11 mouse cellular contexts compared by ENCODE assay signal in the genomic region with DNA sequence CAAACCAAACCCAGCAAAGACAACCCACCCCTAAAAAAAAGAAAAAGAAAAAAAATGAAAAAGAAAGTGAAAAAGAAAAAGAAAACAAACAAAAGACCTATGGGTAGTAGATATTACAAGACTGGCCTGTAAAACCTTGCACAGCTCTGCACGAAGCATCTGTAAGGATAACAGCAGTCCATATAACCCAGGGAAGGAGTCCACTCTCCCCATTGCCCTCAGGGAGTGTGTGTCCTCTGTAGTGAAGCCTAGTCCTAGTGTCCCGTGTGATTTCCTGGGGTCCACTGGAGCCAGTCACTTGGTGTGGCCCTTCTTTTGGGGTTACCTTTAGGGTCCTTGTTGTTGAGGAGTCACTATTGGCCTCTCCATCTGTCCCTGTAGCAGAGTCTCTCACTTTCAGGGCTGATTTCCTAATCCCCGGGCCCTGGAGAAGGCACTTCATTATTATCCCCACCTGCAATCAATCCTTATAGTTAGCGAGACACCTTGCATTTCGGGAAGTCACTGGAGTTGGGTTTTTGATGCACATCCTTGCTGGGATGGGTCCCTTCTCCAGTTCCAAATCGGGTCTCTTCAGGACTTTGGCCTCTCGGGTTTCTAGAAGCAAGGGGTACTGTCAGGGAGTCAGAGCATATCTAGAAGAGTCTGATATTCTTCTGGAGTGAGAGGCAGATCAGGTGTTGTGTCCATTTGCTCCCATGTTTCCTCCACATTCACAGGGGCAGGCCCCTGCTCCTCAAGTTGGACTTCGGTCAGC. TPM values are rescaled to one million over a fixed set of nuclear protein-coding genes. Genes with fewer than 3 reads are reported as not detected.
DNase-seq lines count a peak whose midpoint lies in the region; ATAC-seq and TF ChIP-seq lines count a peak whose summit lies in the region.
"Not testable (repeated sequence)": the region's sequence is repeated elsewhere in the genome, so short reads cannot be mapped to it uniquely, and the experiment has no call there.
"Had no signal": no experiment of that assay in that cellular context is flagged by ENCODE, and none has a peak within 500 bp of the region (broad histone marks: within the 10 kb centered on the region; RNA-seq: fewer than 3 reads in every experiment).

No protein-coding gene starts in this region.

- not testable (repeated sequence) for TF ChIP-seq CTCF in heart, postnatal 0 days (IDR thresholded peaks at IDR 0.05; ENCODE audit: low read depth); liver, postnatal 0 days (IDR thresholded peaks at IDR 0.05; ENCODE audit: low read depth); stomach, postnatal 0 days (IDR thresholded peaks at IDR 0.05; ENCODE audit: low read depth)

- H3K27ac ChIP-seq in forebrain, embryonic 15.5 days (replicated peaks); heart, postnatal 0 days (ENCODE audit: low read depth); liver, postnatal 0 days (ENCODE audit: low read depth); neural tube, embryonic 12.5 days; stomach, postnatal 0 days (replicated peaks): not testable (repeated sequence)

- ATAC-seq in forebrain, embryonic 15.5 days (replicated peaks) = peak; percentile 88
- ATAC-seq in heart, postnatal 0 days (ENCODE audit: insufficient read depth, low read depth) = peak; percentile 78
- ATAC-seq in liver, postnatal 0 days = peak; percentile 58; the same call in 1 of the 2 replicates
- peak; percentile 83 for ATAC-seq in neural tube, embryonic 12.5 days (ENCODE audit: low FRiP score, low read depth)
- ATAC-seq in stomach, postnatal 0 days (ENCODE audit: low FRiP score, low TSS enrichment) = peak; percentile 93

- H3K9ac ChIP-seq in forebrain, embryonic 15.5 days (replicated peaks); heart, postnatal 0 days (replicated peaks; ENCODE audit: low read depth, low read length); liver, postnatal 0 days (replicated peaks); neural tube, embryonic 12.5 days; stomach, postnatal 0 days (ENCODE audit: low read length): not testable (repeated sequence)

- H3K27me3 ChIP-seq in forebrain, embryonic 15.5 days; heart, postnatal 0 days (ENCODE audit: control insufficient read depth, insufficient read depth, low read length); liver, postnatal 0 days (ENCODE audit: insufficient read depth, low read length); neural tube, embryonic 12.5 days (replicated peaks); stomach, postnatal 0 days (ENCODE audit: control insufficient read depth, insufficient read depth, low read length): not testable (repeated sequence)

- H3K4me3 ChIP-seq in forebrain, embryonic 15.5 days; heart, postnatal 0 days (ENCODE audit: low read depth, low read length); liver, postnatal 0 days (ENCODE audit: low read depth, low read length); neural tube, embryonic 12.5 days; stomach, postnatal 0 days (ENCODE audit: low read depth, low read length): not testable (repeated sequence)

- H3K9me3 ChIP-seq in forebrain, embryonic 15.5 days; heart, postnatal 0 days (replicated peaks; ENCODE audit: control insufficient read depth, low read length); liver, postnatal 0 days (ENCODE audit: low read length); stomach, postnatal 0 days (ENCODE audit: control insufficient read depth, low read length): not testable (repeated sequence)
- H3K9me3 ChIP-seq in neural tube, embryonic 12.5 days = peaks cover 12% of the 10 kb centered on the region

- not testable (repeated sequence) for H3K36me3 ChIP-seq in forebrain, embryonic 15.5 days; heart, postnatal 0 days (replicated peaks; ENCODE audit: control insufficient read depth, insufficient read depth, low read length); liver, postnatal 0 days (replicated peaks; ENCODE audit: insufficient read depth, low read length); neural tube, embryonic 12.5 days; stomach, postnatal 0 days (ENCODE audit: control insufficient read depth, insufficient read depth, low read length)

- WGBS in forebrain, embryonic 15.5 days = 87% methylated on average over 8 of the region's 8 CpGs
- 69% methylated on average over 7 of the region's 8 CpGs for WGBS in heart, postnatal 0 days
- WGBS in liver, postnatal 0 days (ENCODE audit: insufficient replicate concordance) = 70% methylated on average over 7 of the region's 8 CpGs
- 86% methylated on average over 8 of the region's 8 CpGs for WGBS in neural tube, embryonic 12.5 days
- WGBS in stomach, postnatal 0 days = 85% methylated on average over 7 of the region's 8 CpGs

- not testable (repeated sequence) for H3K4me2 ChIP-seq in forebrain, embryonic 15.5 days (replicated peaks); heart, postnatal 0 days (ENCODE audit: low read depth, low read length); liver, postnatal 0 days (ENCODE audit: low read depth, low read length); neural tube, embryonic 12.5 days (replicated peaks); stomach, postnatal 0 days (replicated peaks; ENCODE audit: low read depth)

- peak; percentile 43 for DNase-seq in 3T3-L1 (ENCODE audit: low read depth, low spot score)
- DNase-seq in cerebellum, adult 11-12 months = peak; percentile 50
- DNase-seq in heart, postnatal 0 days (ENCODE audit: low spot score) = not testable (repeated sequence)
- DNase-seq in kidney, postnatal 10 days = peak; percentile 46
- peak; percentile 55 for DNase-seq in liver, postnatal 0 days
- DNase-seq in stomach, postnatal 0 days (ENCODE audit: low spot score) = peak; percentile 53

- H3K4me1 ChIP-seq in forebrain, embryonic 15.5 days; heart, postnatal 0 days (ENCODE audit: control insufficient read depth, insufficient read depth); liver, postnatal 0 days (ENCODE audit: insufficient read depth); neural tube, embryonic 12.5 days; stomach, postnatal 0 days (replicated peaks; ENCODE audit: control insufficient read depth, insufficient read depth): not testable (repeated sequence)

- TF ChIP-seq EP300 in heart, postnatal 0 days (IDR thresholded peaks at IDR 0.05; ENCODE audit: low read depth); liver, postnatal 0 days (IDR thresholded peaks at IDR 0.05; ENCODE audit: low read depth); stomach, postnatal 0 days (optimal IDR thresholded peaks at IDR 0.05): not testable (repeated sequence)

RNA-seq across cellular contexts. Expression of a gene that starts 2.7 kb away (rescaled TPM):
- not detected in 2 replicates for polyA plus RNA-seq in forebrain, embryonic 15.5 days (2015; fragmentation: Nextera tagmentation; extraction: Ambion mirVana)
- not detected in 2 replicates for total RNA-seq in heart, postnatal 0 days (2014; rRNA removed; ENCODE audit: low replicate concordance)
- polyA plus RNA-seq in heart, postnatal 0 days (2015; fragmentation: Nextera tagmentation; extraction: Ambion mirVana) = not detected in 2 replicates
- not detected in 2 replicates for polyA plus RNA-seq in liver, postnatal 0 days (2015; fragmentation: Nextera tagmentation; extraction: Ambion mirVana)
- polyA plus RNA-seq in neural tube, embryonic 12.5 days (2016; fragmentation: Nextera tagmentation; extraction: Ambion mirVana) = not detected in 2 replicates
- not detected in 2 replicates for polyA plus RNA-seq in stomach, postnatal 0 days (2015; fragmentation: Nextera tagmentation; extraction: Ambion mirVana)
- polyA plus RNA-seq: CD4-positive, CD25-positive, alpha-beta regulatory T cell, adult 4 months; small intestine, adult 2 months had no signal

RNA-seq across cellular contexts. Expression of a gene that starts 6.7 kb away (rescaled TPM):
- polyA plus RNA-seq in forebrain, embryonic 15.5 days (2015; fragmentation: Nextera tagmentation; extraction: Ambion mirVana) = not detected in 2 replicates
- total RNA-seq in heart, postnatal 0 days (2014; rRNA removed; ENCODE audit: low replicate concordance) = not detected in 2 replicates
- not detected in 2 replicates for polyA plus RNA-seq in heart, postnatal 0 days (2015; fragmentation: Nextera tagmentation; extraction: Ambion mirVana)
- polyA plus RNA-seq in liver, postnatal 0 days (2015; fragmentation: Nextera tagmentation; extraction: Ambion mirVana) = not detected in 2 replicates
- polyA plus RNA-seq in neural tube, embryonic 12.5 days (2016; fragmentation: Nextera tagmentation; extraction: Ambion mirVana) = not detected in 2 replicates
- polyA plus RNA-seq in stomach, postnatal 0 days (2015; fragmentation: Nextera tagmentation; extraction: Ambion mirVana) = 0.67 TPM in 1 of 2 replicates, not detected in the other
- total RNA-seq: layer of hippocampus, postnatal 14 days had no signal
- polyA plus RNA-seq: small intestine, adult 2 months had no signal

RNA-seq across cellular contexts. Expression of a gene that starts 14.4 kb away (rescaled TPM):
- not detected in 2 replicates for polyA plus RNA-seq in forebrain, embryonic 15.5 days (2015; fragmentation: Nextera tagmentation; extraction: Ambion mirVana)
- not detected in 2 replicates for total RNA-seq in heart, postnatal 0 days (2014; rRNA removed; ENCODE audit: low replicate concordance)
- not detected in 2 replicates for polyA plus RNA-seq in heart, postnatal 0 days (2015; fragmentation: Nextera tagmentation; extraction: Ambion mirVana)
- polyA plus RNA-seq in liver, postnatal 0 days (2015; fragmentation: Nextera tagmentation; extraction: Ambion mirVana) = not detected in 2 replicates
- polyA plus RNA-seq in neural tube, embryonic 12.5 days (2016; fragmentation: Nextera tagmentation; extraction: Ambion mirVana) = not detected in 2 replicates
- 0.34 TPM in 1 of 2 replicates, not detected in the other for polyA plus RNA-seq in stomach, postnatal 0 days (2015; fragmentation: Nextera tagmentation; extraction: Ambion mirVana)
- total RNA-seq: layer of hippocampus, postnatal 14 days had no signal
- polyA plus RNA-seq: CD4-positive, CD25-positive, alpha-beta regulatory T cell, adult 4 months; small intestine, adult 2 months had no signal

RNA-seq across cellular contexts. Expression of a gene that starts 16.1 kb away (rescaled TPM):
- 84.1 and 86.0 TPM in 2 replicates for polyA plus RNA-seq in forebrain, embryonic 15.5 days (2015; fragmentation: Nextera tagmentation; extraction: Ambion mirVana)
- total RNA-seq in heart, postnatal 0 days (2014; rRNA removed; ENCODE audit: low replicate concordance) = 11.4 and 16.6 TPM in 2 replicates
- 33.9 and 37.3 TPM in 2 replicates for polyA plus RNA-seq in heart, postnatal 0 days (2015; fragmentation: Nextera tagmentation; extraction: Ambion mirVana)
- 31.7 and 34.0 TPM in 2 replicates for polyA plus RNA-seq in liver, postnatal 0 days (2015; fragmentation: Nextera tagmentation; extraction: Ambion mirVana)
- polyA plus RNA-seq in neural tube, embryonic 12.5 days (2016; fragmentation: Nextera tagmentation; extraction: Ambion mirVana) = 56.1 and 71.5 TPM in 2 replicates
- 49.7 and 65.7 TPM in 2 replicates for polyA plus RNA-seq in stomach, postnatal 0 days (2015; fragmentation: Nextera tagmentation; extraction: Ambion mirVana)
